Mouse (Mus musculus) testis, adult 2 months (tissue): ENCODE data around the gene Gm45140. TPM values are rescaled to one million over a fixed set of nuclear protein-coding genes. Genes with fewer than 3 reads are reported as not detected.

Experiments
- H3K27ac ChIP-seq: fragments of 200-500 bp; 2 replicates; pipeline ENCODE4 v1.5.1; 2012; ENCODE audit warnings: low read depth, low read length; ENCODE audit not compliant: control insufficient read depth, insufficient read depth
- H3K27me3 ChIP-seq: fragments of 200-500 bp; 2 replicates; pipeline ENCODE4 v1.6.1; 2012; ENCODE audit warnings: mild to moderate bottlenecking, low read length, moderate library complexity; ENCODE audit not compliant: control insufficient read depth, insufficient read depth
- H3K36me3 ChIP-seq: fragments of 200-500 bp; 2 replicates; pipeline ENCODE4 v1.6.1; 2012; ENCODE audit warnings: mild to moderate bottlenecking, low read length; ENCODE audit not compliant: control insufficient read depth, insufficient read depth
- H3K4me1 ChIP-seq: fragments of 200-500 bp; 2 replicates; pipeline ENCODE4 v1.6.1; 2012; ENCODE audit warnings: low read length; ENCODE audit not compliant: control insufficient read depth, insufficient read depth
- H3K4me3 ChIP-seq: fragments of 200-500 bp; 2 replicates; pipeline ENCODE4 v1.5.1; 2012; ENCODE audit warnings: low read depth, mild to moderate bottlenecking, low read length, moderate library complexity, mixed read lengths; ENCODE audit not compliant: control insufficient read depth
- CTCF ChIP-seq: fragments of 200-500 bp; IDR thresholded peaks from 2 replicates; pipeline ENCODE4 v1.5.1; 2012; ENCODE audit warnings: low read depth, mild to moderate bottlenecking, inconsistent platforms, low read length, moderate library complexity; ENCODE audit not compliant: control insufficient read depth, insufficient read depth, insufficient replicate concordance
- POLR2A ChIP-seq: fragments of 200-500 bp; IDR thresholded peaks from 2 replicates; pipeline ENCODE4 v1.6.1; 2012; ENCODE audit warnings: low read depth, mild to moderate bottlenecking, inconsistent platforms, low read length, moderate library complexity; ENCODE audit not compliant: control insufficient read depth
- polyA plus RNA-seq: library from polyadenylated mRNA; depleted of rRNA; stranded (reverse); fragments of >200 nt; gene quantifications from 2 replicates; pipeline ENCODE4 v1.2.3, GENCODE M21; 2012

The Gm45140 gene
- polyA plus RNA-seq, 1 experiment, result 0.95 TPM

DNA sequence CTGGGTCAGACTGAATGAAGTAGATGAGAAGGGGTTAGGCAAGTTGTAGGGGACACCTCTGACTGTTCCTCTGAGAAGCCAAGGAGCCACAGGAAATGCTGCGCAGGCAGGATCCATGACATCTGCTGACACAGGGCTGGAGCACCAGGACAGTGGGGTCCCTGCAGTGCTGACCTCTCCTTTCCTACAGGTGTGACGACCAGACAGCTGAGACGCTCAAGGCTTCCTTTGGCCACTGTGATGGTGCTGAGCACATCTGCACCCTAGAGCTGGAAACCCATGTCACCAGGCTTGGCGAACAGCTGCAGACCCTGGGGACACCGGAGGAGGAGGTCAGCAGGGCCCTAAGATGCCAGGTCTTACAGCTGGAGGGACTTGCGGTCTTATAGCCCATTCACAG is 84.0 kb downstream of the Gm45140 start:
- Histone ChIP-seq H3K27me3 (no peaks in the 10 kb centered on the region), H3K36me3 (no peaks in the 10 kb centered on the region), H3K27ac (no peak overlapping the region), H3K4me3 (no peak overlapping the region), H3K4me1 (no peaks in the 10 kb centered on the region)
- TF ChIP-seq CTCF (no peak), POLR2A (no peak)

DNA sequence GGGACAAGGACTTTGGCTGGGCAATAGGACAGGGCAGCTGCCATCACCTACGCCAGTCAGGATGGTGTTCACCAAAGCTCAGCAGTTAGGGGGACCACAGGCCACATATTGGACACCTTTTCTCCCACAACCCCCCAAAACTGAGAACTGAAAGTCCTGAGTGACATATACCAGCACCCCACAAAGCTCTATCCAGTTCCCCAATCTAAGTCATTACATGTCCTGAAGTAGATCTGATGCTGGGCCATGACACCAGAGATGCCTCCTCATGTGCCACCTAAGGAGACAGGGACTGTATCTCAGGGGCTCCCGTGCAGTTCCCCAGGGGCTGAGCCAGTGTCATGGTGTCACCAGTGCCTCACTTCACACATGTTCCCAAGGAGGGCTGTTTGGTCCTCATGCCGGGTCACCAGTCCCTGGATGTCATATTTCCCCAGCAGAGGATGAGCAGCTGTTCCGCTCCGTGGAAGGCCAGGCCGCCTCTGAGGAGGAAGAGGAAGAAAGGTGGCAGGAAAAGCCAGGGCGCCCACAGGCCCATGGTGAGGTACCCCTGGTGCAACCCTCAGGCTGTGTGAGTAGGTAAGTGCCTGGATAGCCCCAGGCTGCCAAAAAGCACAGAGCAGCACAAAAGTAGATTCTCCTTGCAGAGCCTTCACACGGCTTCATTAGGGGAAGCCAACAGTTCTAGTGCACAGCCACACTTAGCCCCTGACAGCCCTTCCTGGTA is 85.2 kb downstream of the Gm45140 start:
- no peaks in the 10 kb centered on the region for H3K36me3 ChIP-seq
- no peak overlapping the region for H3K27ac ChIP-seq
- H3K4me3 ChIP-seq, result no peak overlapping the region
- TF ChIP-seq CTCF (no peak), POLR2A (no peak)
- H3K27me3 ChIP-seq, result no peaks in the 10 kb centered on the region
- H3K4me1 ChIP-seq, result no peaks in the 10 kb centered on the region

DNA sequence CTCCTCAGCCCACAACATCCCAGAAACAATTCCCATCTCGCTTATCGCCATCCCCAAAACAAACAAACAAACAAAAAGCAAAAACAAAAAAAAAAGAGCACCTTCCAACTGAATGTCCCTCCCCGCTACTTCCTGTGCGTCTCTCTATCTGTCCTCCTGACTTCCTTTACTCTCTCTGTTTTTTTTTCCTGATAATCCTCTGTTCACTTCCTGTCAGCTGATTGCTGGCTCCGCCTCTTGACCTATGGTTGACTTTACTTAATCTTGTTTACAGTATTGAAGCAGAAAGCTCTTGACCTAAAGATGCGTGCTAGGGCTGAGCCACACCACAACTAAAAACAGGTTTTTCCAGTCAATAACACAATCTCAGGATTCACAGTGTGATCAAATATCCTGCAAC is 87.1 kb downstream of the Gm45140 start:
- Histone ChIP-seq H3K4me1 (no peaks in the 10 kb centered on the region), H3K4me3 (no peak overlapping the region), H3K27ac (no peak overlapping the region), H3K36me3 (no peaks in the 10 kb centered on the region), H3K27me3 (no peaks in the 10 kb centered on the region)
- TF ChIP-seq POLR2A (no peak), CTCF (no peak)

DNA sequence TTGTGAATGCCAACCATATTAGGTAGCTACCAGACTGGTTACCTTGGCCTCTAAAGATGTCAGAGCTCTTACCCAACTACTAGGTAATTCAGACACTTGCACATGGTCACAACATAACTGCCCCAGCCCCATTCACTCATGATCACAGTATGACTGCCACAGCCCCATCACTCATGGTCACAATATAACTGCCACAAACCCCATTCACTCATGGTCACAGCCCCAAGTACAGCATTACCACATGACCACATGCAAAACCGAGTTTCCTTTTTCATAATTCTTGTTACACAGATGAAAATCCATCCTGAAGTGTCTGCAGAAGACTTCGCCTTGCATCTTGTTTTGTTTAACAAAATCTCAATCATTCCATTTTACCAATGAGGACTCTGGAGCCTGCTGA is 87.5 kb downstream of the Gm45140 start:
- H3K36me3 ChIP-seq, result no peaks in the 10 kb centered on the region
- H3K27ac ChIP-seq, result no peak overlapping the region
- no peak overlapping the region for H3K4me3 ChIP-seq
- no peaks in the 10 kb centered on the region for H3K27me3 ChIP-seq
- TF ChIP-seq CTCF (no peak), POLR2A (no peak)
- H3K4me1 ChIP-seq, result no peaks in the 10 kb centered on the region

DNA sequence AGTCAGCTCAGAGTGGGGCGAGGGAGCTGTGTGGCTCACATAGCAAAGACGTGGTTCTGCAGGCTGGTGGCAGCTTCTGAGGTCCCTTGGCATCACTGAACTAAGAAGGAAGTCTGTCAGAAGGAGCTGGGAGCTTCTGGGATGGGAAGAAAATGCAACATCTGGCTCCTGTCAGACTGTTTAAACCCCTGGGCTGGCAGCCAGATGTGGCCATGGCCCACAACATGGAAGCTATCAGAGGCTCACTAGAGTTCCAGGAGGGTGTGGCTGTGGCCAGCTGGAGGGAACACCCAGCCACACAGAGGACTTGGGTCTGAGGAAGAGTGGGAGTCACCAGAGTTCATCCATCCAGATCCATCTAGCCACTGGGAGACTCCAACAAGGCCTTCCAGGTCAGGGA is 88.7 kb downstream of the Gm45140 start:
- Histone ChIP-seq H3K4me3 (no peak overlapping the region), H3K27ac (no peak overlapping the region), H3K36me3 (no peaks in the 10 kb centered on the region), H3K27me3 (no peaks in the 10 kb centered on the region), H3K4me1 (no peaks in the 10 kb centered on the region)
- TF ChIP-seq CTCF (no peak), POLR2A (no peak)

DNA sequence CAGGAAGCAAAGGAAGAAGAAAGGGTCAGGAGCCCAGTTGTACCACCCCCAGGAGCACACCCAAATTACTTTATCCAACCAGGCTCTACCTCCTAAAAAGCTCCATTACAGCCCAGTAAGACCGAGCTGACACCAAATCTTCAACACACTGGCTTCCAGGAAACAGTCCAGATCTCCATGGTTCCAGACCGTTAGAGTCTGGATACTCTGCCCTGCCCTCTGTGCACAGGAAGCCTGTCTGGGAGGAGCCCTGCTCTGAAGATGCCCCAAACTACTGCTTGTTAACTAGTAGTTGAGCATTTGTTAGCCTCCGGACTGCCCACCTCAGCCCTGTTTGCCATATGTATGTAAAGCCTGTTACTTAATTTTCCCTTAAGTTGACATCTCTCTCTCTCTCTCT is 89.5 kb downstream of the Gm45140 start:
- no peaks in the 10 kb centered on the region for H3K36me3 ChIP-seq
- H3K4me1 ChIP-seq, result no peaks in the 10 kb centered on the region
- H3K27me3 ChIP-seq, result no peaks in the 10 kb centered on the region
- H3K27ac ChIP-seq, result no peak overlapping the region
- H3K4me3 ChIP-seq, result no peak overlapping the region
- TF ChIP-seq CTCF, result no peak
- TF ChIP-seq POLR2A, result no peak

DNA sequence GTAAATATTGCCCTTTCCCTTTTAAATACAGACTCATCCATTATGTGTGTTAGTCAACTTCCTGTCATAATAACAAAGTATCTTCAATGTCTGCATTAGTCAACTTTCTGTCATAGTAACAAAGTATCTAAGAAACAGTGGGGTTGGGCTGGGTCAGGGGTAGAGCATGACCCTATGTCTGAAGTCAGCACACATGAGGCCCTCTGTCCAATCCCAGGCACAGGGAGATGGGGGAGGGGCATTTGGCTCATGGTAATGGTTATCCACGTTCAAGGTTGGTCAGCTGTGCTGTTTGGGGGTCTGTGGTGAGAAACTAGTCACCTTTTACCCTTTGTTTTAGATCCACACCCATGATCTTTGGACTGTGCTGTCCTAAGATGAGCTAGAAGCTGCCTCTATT is 90.3 kb downstream of the Gm45140 start:
- no peak for TF ChIP-seq CTCF
- TF ChIP-seq POLR2A, result no peak
- Histone ChIP-seq H3K36me3 (no peaks in the 10 kb centered on the region), H3K27ac (no peak overlapping the region), H3K27me3 (no peaks in the 10 kb centered on the region), H3K4me3 (no peak overlapping the region), H3K4me1 (no peaks in the 10 kb centered on the region)

DNA sequence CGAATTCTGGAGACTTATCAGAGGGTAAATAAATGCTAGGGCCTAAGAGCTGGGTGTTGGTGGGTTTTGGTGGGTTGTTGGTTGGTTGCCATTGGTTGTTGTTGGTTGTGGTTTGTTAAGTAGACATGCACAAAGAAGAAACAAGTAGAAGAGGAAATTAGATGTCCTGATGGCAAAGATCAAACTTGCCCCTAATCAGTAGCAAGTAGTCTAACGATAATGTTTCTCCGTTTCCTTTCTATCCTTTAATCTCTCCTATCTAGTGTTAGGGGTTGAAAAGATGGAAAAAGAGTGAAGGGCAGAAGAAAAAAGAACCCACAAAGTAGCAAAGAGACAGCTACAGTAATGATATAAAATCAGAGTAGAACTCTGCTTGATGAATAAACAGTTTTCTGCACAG is 91.0 kb downstream of the Gm45140 start:
- Histone ChIP-seq H3K4me1 (no peaks in the 10 kb centered on the region), H3K27me3 (no peaks in the 10 kb centered on the region), H3K27ac (no peak overlapping the region), H3K4me3 (no peak overlapping the region), H3K36me3 (no peaks in the 10 kb centered on the region)
- no peak for TF ChIP-seq POLR2A
- TF ChIP-seq CTCF, result no peak
